Mouse (Mus musculus) Patski (cell line): ENCODE results near the gene Tmeff1. TPM values are rescaled to one million over a fixed set of nuclear protein-coding genes. Genes with fewer than 3 reads are reported as not detected.

Experiments used
- ATAC-seq: fragments of 100-300 bp; one replicate; pipeline ENCODE4 v1.8.0; 2021
- CTCF ChIA-PET: fragments of 350-600 bp; sonication (Branson Sonifier 250); formaldehyde crosslinking; loops from one replicate; lab custom pipeline; 2022; ENCODE audit warnings: inconsistent platforms; lab: Charles Lee
- POLR2A ChIA-PET: fragments of 350-600 bp; sonication (Branson Sonifier 250); formaldehyde crosslinking; loops from one replicate; lab custom pipeline; 2022; ENCODE audit warnings: antibody characterized with exemption, inconsistent platforms; lab: Charles Lee
- DNase-seq: peaks from one replicate; pipeline ENCODE4 v3.0.0-alpha.2; 2011; ENCODE audit warnings: low read depth, low spot score
- H3K27me3 ChIP-seq: fragments of 371-371 bp; one replicate; pipeline ENCODE4 v1.5.1; 2021
- CTCF ChIP-seq: fragments of 100-300 bp; IDR thresholded peaks from one replicate; pipeline ENCODE4 v1.5.1; 2021
- in situ Hi-C: fragments of 300-500 bp; cut with MboI; formaldehyde crosslinking; loops from 3 replicates; pipeline ENCODE4 v1.11.1; 2018; ENCODE audit warnings: low pct_unique_long_range_greater_than_20kb, mixed read lengths
- polyA plus RNA-seq: library from polyadenylated mRNA; unstranded; gene quantifications from one replicate; pipeline ENCODE4 v1.2.3, GENCODE M21; 2021

The Tmeff1 gene
- 10.6 TPM for polyA plus RNA-seq

- DNase-seq (no peak), ATAC-seq (peak; percentile 10)
- in situ Hi-C loops, result no loop called here
- CTCF ChIA-PET, result interaction anchor here (1.4 kb wide), 1 partner anchor 21 kb away, joined by 3 read pairs; no protein-coding TSS in a partner anchor
- no peak for TF ChIP-seq CTCF
- H3K27me3 ChIP-seq, result no peaks in the 10 kb centered on the region
- POLR2A ChIA-PET, result no interaction called here
Observed at GRCm38 (mm10) chr4:48584421-48585240, at the start of gene Tmeff1. Gene Tmeff1, plus strand, starts transcription at chr4:48585174.

GRCm38 (mm10) chr4:48536275-48536674, 48.7 kb upstream of the Tmeff1 start:
- no peak for TF ChIP-seq CTCF
- no peak for DNase-seq
- POLR2A ChIA-PET, result no interaction called here
- CTCF ChIA-PET, result interaction anchor here (1.3 kb wide), 1 partner anchor 20 kb away, joined by 3 read pairs; no protein-coding TSS in a partner anchor
- ATAC-seq, result no peak
- in situ Hi-C loops, result no loop called here
- H3K27me3 ChIP-seq, result no peaks in the 10 kb centered on the region

- H3K27me3 ChIP-seq, result no peaks in the 10 kb centered on the region
- ChIA-PET CTCF (no interaction called here), POLR2A (no interaction called here)
- DNase-seq (no peak), ATAC-seq (no peak)
- TF ChIP-seq CTCF, result no peak
- in situ Hi-C loops, result no loop called here
Observed at GRCm38 (mm10) chr4:48537024-48537423, 48.0 kb upstream of the Tmeff1 start.

- H3K27me3 ChIP-seq, result no peaks in the 10 kb centered on the region
- DNase-seq, result no peak
- in situ Hi-C loops, result no loop called here
- no peak for TF ChIP-seq CTCF
- CTCF ChIA-PET, result no interaction called here
- POLR2A ChIA-PET, result interaction anchor here (0.6 kb wide), 2 partner anchors 9 to 1570 kb away, joined by 3 to 5 read pairs; no protein-coding TSS in a partner anchor
- no peak for ATAC-seq
Observed at GRCm38 (mm10) chr4:48538581-48538980, 46.4 kb upstream of the Tmeff1 start.

- ATAC-seq, result peak; percentile 72
- no peak for TF ChIP-seq CTCF
- CTCF ChIA-PET, result no interaction called here
- no peak for DNase-seq
- no peaks in the 10 kb centered on the region for H3K27me3 ChIP-seq
- in situ Hi-C loops, result no loop called here
- POLR2A ChIA-PET, result interaction anchor here (1.1 kb wide), 1 partner anchor 46 kb away, joined by 3 read pairs; no protein-coding TSS in a partner anchor
Observed at GRCm38 (mm10) chr4:48539841-48540575, 45.0 kb upstream of the Tmeff1 start, which contains the start of gene Msantd3. Gene Msantd3, plus strand, starts transcription at chr4:48539935.

GRCm38 (mm10) chr4:48540576-48541111, 44.3 kb upstream of the Tmeff1 start:
- CTCF ChIA-PET, result no interaction called here
- ATAC-seq (peak; percentile 45), DNase-seq (no peak)
- in situ Hi-C loops, result no loop called here
- no peaks in the 10 kb centered on the region for H3K27me3 ChIP-seq
- no peak for TF ChIP-seq CTCF
- POLR2A ChIA-PET, result interaction anchor here (1.1 kb wide), 1 partner anchor 46 kb away, joined by 3 read pairs; no protein-coding TSS in a partner anchor

- in situ Hi-C loops, result no loop called here
Observed at GRCm38 (mm10) chr4:48541526-48542250, 43.3 kb upstream of the Tmeff1 start.

GRCm38 (mm10) chr4:48542351-48542750, 42.6 kb upstream of the Tmeff1 start:
- TF ChIP-seq CTCF, result no peak
- in situ Hi-C loops, result no loop called here
- ChIA-PET CTCF (no interaction called here), POLR2A (no interaction called here)
- DNase-seq, result no peak
- no peaks in the 10 kb centered on the region for H3K27me3 ChIP-seq
- ATAC-seq, result no peak

More at GRCm38 (mm10) chr4:48541526-48542250, 43.3 kb upstream of the Tmeff1 start:
- ATAC-seq (peak; percentile 14), DNase-seq (no peak)
- no peak for TF ChIP-seq CTCF
- POLR2A ChIA-PET, result no interaction called here
- CTCF ChIA-PET, result no interaction called here
- H3K27me3 ChIP-seq, result no peaks in the 10 kb centered on the region

- POLR2A ChIA-PET, result interaction anchor here (0.6 kb wide), 1 partner anchor 182 kb away, joined by 3 read pairs; no protein-coding TSS in a partner anchor
Observed at GRCm38 (mm10) chr4:48543071-48543865, 41.7 kb upstream of the Tmeff1 start.

More at GRCm38 (mm10) chr4:48543071-48543865, 41.7 kb upstream of the Tmeff1 start:
- no peaks in the 10 kb centered on the region for H3K27me3 ChIP-seq
- in situ Hi-C loops, result no loop called here
- CTCF ChIA-PET, result no interaction called here
- no peak for ATAC-seq
- DNase-seq, result no peak
- TF ChIP-seq CTCF, result no peak
